Comparison of ENCODE assay signal across 7 mouse cellular contexts in the genomic region with DNA sequence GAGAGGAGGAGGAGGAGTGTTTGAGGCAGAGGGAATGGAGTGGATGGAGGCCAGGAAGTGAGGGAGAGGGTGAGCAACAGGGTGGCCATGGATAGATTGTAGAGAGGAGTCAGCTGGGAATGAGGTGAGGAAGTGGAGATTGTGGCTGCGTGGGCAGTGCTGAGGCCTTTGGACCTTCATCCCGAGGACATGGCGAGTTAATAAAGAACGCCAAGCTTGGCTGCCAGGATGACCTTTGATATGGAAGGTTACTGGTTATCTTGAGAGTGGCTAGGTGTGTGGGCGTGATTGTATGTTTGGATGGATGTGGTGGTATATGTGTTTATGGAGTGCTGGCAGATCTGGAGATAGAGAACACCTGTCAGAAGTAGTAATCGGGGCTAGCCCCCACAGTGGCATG. TPM values are rescaled to one million over a fixed set of nuclear protein-coding genes. Genes with fewer than 3 reads are reported as not detected.
DNase-seq lines count a peak whose midpoint lies in the region; ATAC-seq and TF ChIP-seq lines count a peak whose summit lies in the region.

No protein-coding gene starts in this region.

- no peaks in the 10 kb centered on the region for H3K27me3 ChIP-seq in lung, embryonic 14.5 days (ENCODE audit: insufficient read depth, low read length)
- no peaks in the 10 kb centered on the region for H3K27me3 ChIP-seq in intestine, embryonic 16.5 days (replicated peaks; ENCODE audit: control insufficient read depth, insufficient read depth, low read length)
- no peaks in the 10 kb centered on the region for H3K27me3 ChIP-seq in liver, adult 2 months (ENCODE audit: control insufficient read depth, insufficient read depth, low read length)
- no peaks in the 10 kb centered on the region for H3K27me3 ChIP-seq in stomach, embryonic 14.5 days (ENCODE audit: control insufficient read depth, insufficient read depth, low read length)

- TF ChIP-seq POLR2A in liver, adult 2 months (IDR thresholded peaks at IDR 0.05; ENCODE audit: extremely low read depth, insufficient read depth, low read length): no peak

- 41% methylated on average over 6 of the region's 6 CpGs for WGBS in lung, embryonic 14.5 days
- 51% methylated on average over 6 of the region's 6 CpGs for WGBS in intestine, embryonic 16.5 days
- 13% methylated on average over 6 of the region's 6 CpGs for WGBS in liver, adult 2 months
- 42% methylated on average over 6 of the region's 6 CpGs for WGBS in stomach, embryonic 14.5 days

- no peak overlapping the region for H3K4me3 ChIP-seq in lung, embryonic 14.5 days (ENCODE audit: low read depth, low read length)
- H3K4me3 ChIP-seq in intestine, embryonic 16.5 days (ENCODE audit: low read length): peak overlapping the region; percentile 14
- H3K4me3 ChIP-seq in liver, adult 2 months (ENCODE audit: insufficient read depth, low read depth, low read length): no peak overlapping the region
- H3K4me3 ChIP-seq in stomach, embryonic 14.5 days (ENCODE audit: low read depth, low read length): no peak overlapping the region; the same call in 1 of the 2 replicates

- DNase-seq in lung, embryonic 14.5 days: no peak
- DNase-seq in lung, postnatal 4 days: no peak
- DNase-seq in liver, adult 2 months (ENCODE audit: extremely low read depth, low read depth, low spot score): peak; percentile 93
- DNase-seq in retina, postnatal 1 day: no peak
- no peak for DNase-seq in cerebellum, postnatal 4 days (ENCODE audit: low spot score in 2 of 2)

- peaks cover 32% of the 10 kb centered on the region for H3K79me2 ChIP-seq in liver, adult 2 months (ENCODE audit: control insufficient read depth, insufficient read depth, low read length)

- H3K4me2 ChIP-seq in lung, embryonic 14.5 days: peak overlapping the region; percentile 27; the same call in 1 of the 2 replicates
- H3K4me2 ChIP-seq in intestine, embryonic 16.5 days (ENCODE audit: low read depth, low read length): peak overlapping the region; percentile 42
- H3K4me2 ChIP-seq in stomach, embryonic 14.5 days (replicated peaks; ENCODE audit: low read depth, low read length): peak overlapping the region; percentile 68

- H3K4me1 ChIP-seq in lung, embryonic 14.5 days (ENCODE audit: insufficient read depth): peaks cover 24% of the 10 kb centered on the region
- peaks cover 33% of the 10 kb centered on the region for H3K4me1 ChIP-seq in intestine, embryonic 16.5 days (ENCODE audit: control insufficient read depth, insufficient read depth, low read length)
- H3K4me1 ChIP-seq in liver, adult 2 months (ENCODE audit: control insufficient read depth, insufficient read depth, low read length): peaks cover 30% of the 10 kb centered on the region
- peaks cover 39% of the 10 kb centered on the region for H3K4me1 ChIP-seq in stomach, embryonic 14.5 days (ENCODE audit: control insufficient read depth, insufficient read depth, low read length)

- ATAC-seq in lung, embryonic 14.5 days (ENCODE audit: insufficient read depth): no peak
- peak; percentile 13; the same call in 1 of the 2 replicates for ATAC-seq in intestine, embryonic 16.5 days
- no peak for ATAC-seq in stomach, embryonic 14.5 days (ENCODE audit: insufficient number of reproducible peaks, insufficient read depth, low FRiP score, low read depth)

- H3K9ac ChIP-seq in lung, embryonic 14.5 days: no peak overlapping the region; the same call in 1 of the 2 replicates
- no peak overlapping the region for H3K9ac ChIP-seq in intestine, embryonic 16.5 days (ENCODE audit: low read depth, low read length)
- H3K9ac ChIP-seq in liver, adult 2 months (ENCODE audit: low read depth, low read length): peak overlapping the region; percentile 17; the same call in 1 of the 2 replicates
- H3K9ac ChIP-seq in stomach, embryonic 14.5 days (replicated peaks; ENCODE audit: low read depth, low read length): no peak overlapping the region

- H3K9me3 ChIP-seq in lung, embryonic 14.5 days (ENCODE audit: low read depth, low read length): no peaks in the 10 kb centered on the region
- no peaks in the 10 kb centered on the region for H3K9me3 ChIP-seq in intestine, embryonic 16.5 days (ENCODE audit: control insufficient read depth, low read length)
- no peaks in the 10 kb centered on the region for H3K9me3 ChIP-seq in stomach, embryonic 14.5 days (ENCODE audit: control insufficient read depth, low read depth, low read length)

- H3K36me3 ChIP-seq in lung, embryonic 14.5 days (ENCODE audit: insufficient read depth): no peaks in the 10 kb centered on the region
- no peaks in the 10 kb centered on the region for H3K36me3 ChIP-seq in intestine, embryonic 16.5 days (ENCODE audit: control insufficient read depth, insufficient read depth, low read length)
- H3K36me3 ChIP-seq in liver, adult 2 months (ENCODE audit: control insufficient read depth, insufficient read depth, low read length): no peaks in the 10 kb centered on the region
- no peaks in the 10 kb centered on the region for H3K36me3 ChIP-seq in stomach, embryonic 14.5 days (ENCODE audit: control insufficient read depth, insufficient read depth, low read length)

- no peak for TF ChIP-seq CTCF in lung, embryonic 14.5 days (IDR thresholded peaks at IDR 0.05; ENCODE audit: low read depth)
- TF ChIP-seq CTCF in liver, adult 2 months (IDR thresholded peaks at IDR 0.05; ENCODE audit: low read depth, low read length): no peak

- no peak overlapping the region for H3K27ac ChIP-seq in lung, embryonic 14.5 days (ENCODE audit: low read depth)
- peak overlapping the region; percentile 70 for H3K27ac ChIP-seq in intestine, embryonic 16.5 days (ENCODE audit: low read length)
- H3K27ac ChIP-seq in liver, adult 2 months (replicated peaks; ENCODE audit: insufficient read depth, low read depth, low read length): peak overlapping the region; percentile 83
- peak overlapping the region; percentile 33; the same call in 1 of the 2 replicates for H3K27ac ChIP-seq in stomach, embryonic 14.5 days (ENCODE audit: low read length)

RNA-seq across cellular contexts. Expression of a gene that starts 3.4 kb away (rescaled TPM):
- 41.2 and 47.5 TPM in 2 replicates for polyA plus RNA-seq in lung, embryonic 14.5 days (2014; fragmentation: Nextera tagmentation; extraction: Ambion mirVana)
- 39.7 and 40.2 TPM in 2 replicates for polyA plus RNA-seq in intestine, embryonic 16.5 days (2015; fragmentation: Nextera tagmentation; extraction: Ambion mirVana)
- total RNA-seq in liver, adult 2 months (2014; rRNA removed): 46.7 and 59.9 TPM in 2 replicates
- polyA plus RNA-seq in liver, adult 2 months (2012; rRNA removed): 63.3 and 71.0 TPM in 2 replicates
- 47.2 and 48.6 TPM in 2 replicates for polyA plus RNA-seq in stomach, embryonic 14.5 days (2014; fragmentation: Nextera tagmentation; extraction: Ambion mirVana)

RNA-seq across cellular contexts. Expression of a gene that starts 38.0 kb away (rescaled TPM):
- polyA plus RNA-seq in lung, embryonic 14.5 days (2014; fragmentation: Nextera tagmentation; extraction: Ambion mirVana): 4.7 and 8.9 TPM in 2 replicates
- 0.86 and 1.6 TPM in 2 replicates for polyA plus RNA-seq in intestine, embryonic 16.5 days (2015; fragmentation: Nextera tagmentation; extraction: Ambion mirVana)
- total RNA-seq in liver, adult 2 months (2014; rRNA removed): under 0.01 and 0.09 TPM in 2 replicates
- 0.37 and 0.64 TPM in 2 replicates for polyA plus RNA-seq in liver, adult 2 months (2012; rRNA removed)
- 5.2 and 5.9 TPM in 2 replicates for polyA plus RNA-seq in stomach, embryonic 14.5 days (2014; fragmentation: Nextera tagmentation; extraction: Ambion mirVana)
